Mouse (Mus musculus) stomach, postnatal 0 days (tissue): Measurements from ENCODE around the gene Zfp109.

Source experiments
- CTCF ChIP-seq: IDR thresholded peaks from 2 replicates; pipeline ENCODE4 v1.5.1; 2016; ENCODE audit warnings: antibody characterized with exemption, low read depth, mild to moderate bottlenecking, moderate library complexity
- EP300 ChIP-seq: optimal IDR thresholded peaks from 2 replicates; pipeline ENCODE3; 2016; ENCODE audit warnings: antibody characterized with exemption

DNA sequence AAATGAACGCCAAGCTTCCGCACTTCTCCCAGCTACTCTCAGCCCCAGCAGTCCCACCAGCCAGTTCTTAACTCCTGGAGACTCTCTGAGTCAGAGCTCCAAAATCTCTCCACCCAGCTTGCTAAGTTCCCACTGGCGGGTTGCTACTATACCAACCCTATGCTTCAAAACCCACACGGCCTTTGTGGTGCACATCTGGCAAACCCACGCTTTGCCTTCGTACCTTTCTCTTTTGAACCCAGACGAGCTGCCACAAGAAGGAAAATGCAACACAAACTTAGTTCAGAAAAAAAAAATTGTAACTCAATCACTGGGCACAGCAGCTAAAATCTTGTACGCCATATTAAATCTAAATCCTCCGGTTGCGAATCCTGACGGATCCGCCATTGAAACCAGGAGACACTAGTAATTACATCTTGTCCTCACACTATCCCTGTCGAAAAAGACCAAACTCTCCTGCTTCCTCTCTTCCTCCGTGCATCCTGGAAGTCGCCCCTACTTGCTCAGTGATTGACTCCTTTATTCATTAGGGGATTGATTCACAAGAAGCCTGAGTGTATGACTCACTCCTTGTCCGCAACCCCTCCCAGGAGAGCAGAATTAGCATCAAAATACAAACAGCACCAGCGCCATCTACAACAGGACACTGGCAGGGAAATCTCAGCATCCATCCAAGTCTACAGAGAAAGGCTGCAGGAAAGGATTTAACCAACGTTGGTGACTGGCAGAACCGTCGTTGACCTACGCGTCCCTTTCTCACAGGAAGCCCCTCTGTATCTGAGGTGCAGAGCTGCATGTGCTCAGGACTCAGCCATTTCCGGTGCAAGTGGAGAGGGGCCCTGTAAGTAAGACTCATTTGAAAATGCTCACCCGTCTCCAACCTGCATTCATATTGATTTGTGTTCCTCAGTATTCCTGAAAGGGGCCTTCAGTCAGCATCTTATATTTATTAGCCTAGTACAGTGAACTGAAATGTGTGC lies 31.1 kb upstream of the Zfp109 start:
- TF ChIP-seq CTCF (no peak), EP300 (no peak)
